Mouse (Mus musculus): ENCODE results near the gene Tns1.

DNA sequence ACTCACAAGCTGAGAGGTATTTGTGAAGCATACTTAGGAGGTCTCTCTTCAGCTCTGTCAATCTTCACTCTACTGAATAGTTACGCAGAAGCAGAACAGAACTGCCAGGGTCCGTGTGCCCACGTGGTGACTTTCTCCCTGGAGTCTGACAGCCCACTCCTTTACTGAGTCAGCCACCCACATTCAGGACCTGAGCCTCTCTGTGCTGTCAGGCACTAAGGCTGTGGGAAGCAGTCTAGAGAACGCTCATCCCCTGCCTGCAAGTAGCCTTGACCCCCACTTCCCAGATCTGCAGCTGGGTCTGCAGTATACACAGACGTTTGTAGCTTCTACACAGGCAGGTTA is 191.1 kb downstream of the Tns1 start:
- TF ChIP-seq CTCF (conservative IDR thresholded peaks at IDR 0.05 in 1 of 2, IDR thresholded peaks at IDR 0.05 in 1 of 2; ENCODE audit: low read depth in 2 of 2, low read length in 2 of 2), result no peak
- TF ChIP-seq MAFK (IDR thresholded peaks at IDR 0.05; ENCODE audit: insufficient replicate concordance, low read length), result no peak

Data from CH12.LX (cell line).